Mouse (Mus musculus): ENCODE data around the gene Dmc1. TPM values are rescaled to one million over a fixed set of nuclear protein-coding genes. Genes with fewer than 3 reads are reported as not detected.

The Dmc1 gene
- 0.93 and 1.1 TPM in 2 replicates for total RNA-seq (2023)

GRCm38 (mm10) chr15:79604990-79605665, at the start of gene Dmc1:
Dmc1 (minus strand) TSS chr15:79605109.

GRCm38 (mm10) chr15:79546410-79547288, 58.3 kb downstream of the Dmc1 start, which contains the start of gene Ddx17:
Ddx17 (minus strand) TSS chr15:79546741.

GRCm38 (mm10) chr15:79516171-79517096, 88.5 kb downstream of the Dmc1 start, which contains the start of gene Kdelr3:
Kdelr3 (plus strand) TSS chr15:79516411.

Other genes with a start within 250 kb of the Dmc1 start
- 84.2 and 87.9 TPM in 2 replicates for gene Tmem184b, start 201.5 kb downstream of the Dmc1 start, total RNA-seq (2023)
- 139 and 150 TPM in 2 replicates for gene Csnk1e, start 149.5 kb downstream of the Dmc1 start, total RNA-seq (2023)
- not detected in 2 replicates for gene Kcnj4, start 99.9 kb downstream of the Dmc1 start, total RNA-seq (2023)
- gene Kdelr3, start 88.7 kb downstream of the Dmc1 start, total RNA-seq (2023), result 0.36 and 0.66 TPM in 2 replicates
- gene Ddx17, start 58.4 kb downstream of the Dmc1 start, total RNA-seq (2023), result 180 and 232 TPM in 2 replicates
- 2.2 and 3.6 TPM in 2 replicates for gene Fam227a, start 53.8 kb upstream of the Dmc1 start, total RNA-seq (2023)
- 18.5 and 21.2 TPM in 2 replicates for gene Cby1, start 54.1 kb upstream of the Dmc1 start, total RNA-seq (2023)
- gene Tomm22, start 65.8 kb upstream of the Dmc1 start, total RNA-seq (2023), result 98.8 and 117 TPM in 2 replicates
- gene Josd1, start 82.8 kb upstream of the Dmc1 start, total RNA-seq (2023), result 24.1 and 31.5 TPM in 2 replicates
- gene Gtpbp1, start 85.7 kb upstream of the Dmc1 start, total RNA-seq (2023), result 95.9 and 107 TPM in 2 replicates
- 664 and 823 TPM in 2 replicates for gene Sun2, start 137.4 kb upstream of the Dmc1 start, total RNA-seq (2023)
- gene Dnal4, start 172.7 kb upstream of the Dmc1 start, total RNA-seq (2023), result 8.1 and 8.8 TPM in 2 replicates
- 0.09 and 0.25 TPM in 2 replicates for gene Nptxr, start 199.7 kb upstream of the Dmc1 start, total RNA-seq (2023)
- gene Npcd, start 229.1 kb upstream of the Dmc1 start, total RNA-seq (2023), result not detected in 2 replicates
- gene Cbx6, start 229.6 kb upstream of the Dmc1 start, total RNA-seq (2023), result 2.2 and 2.3 TPM in 2 replicates

All from neutrophil, adult 65 days (primary cell).